Mouse (Mus musculus): ENCODE results near the gene Bcat1.

DNA sequence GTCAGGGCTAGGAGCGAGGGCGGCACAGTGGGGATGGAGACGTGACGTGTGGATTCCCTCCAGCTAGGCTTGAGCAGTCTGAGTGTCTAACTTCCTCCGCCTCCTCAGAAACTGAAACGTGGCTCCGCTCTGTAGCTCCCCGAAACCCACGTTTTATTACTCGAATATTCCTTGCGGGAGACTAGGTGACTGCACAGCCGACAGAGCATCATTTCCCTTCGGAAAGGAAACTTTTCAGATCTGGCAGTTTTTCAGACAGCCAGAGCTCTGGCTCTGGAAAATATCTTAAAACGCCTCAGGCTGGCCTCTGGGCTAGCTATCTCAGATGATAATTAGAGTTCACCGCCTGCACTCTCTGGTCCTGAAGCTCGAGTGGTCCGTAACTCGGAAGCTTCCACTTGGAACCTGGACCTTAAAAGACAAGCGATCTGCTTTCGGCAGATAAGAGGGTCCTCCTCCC, 866 bp downstream of the Bcat1 start:
- no peak for TF ChIP-seq CEBPB (IDR thresholded peaks at IDR 0.05; ENCODE audit: insufficient read depth, poor library complexity, severe bottlenecking)
- no peak for TF ChIP-seq MAX (IDR thresholded peaks at IDR 0.05; ENCODE audit: low read depth)
- TF ChIP-seq SRF (IDR thresholded peaks at IDR 0.05; ENCODE audit: control insufficient read depth, insufficient read length, low read depth): no peak
- TF ChIP-seq POLR2A (IDR thresholded peaks at IDR 0.05; ENCODE audit: insufficient read length, low read depth): peak; percentile 48
- TF ChIP-seq USF1 (IDR thresholded peaks at IDR 0.05; ENCODE audit: low read depth): no peak
- TF ChIP-seq REST (IDR thresholded peaks at IDR 0.05; ENCODE audit: insufficient read depth, insufficient read length): no peak
- TF ChIP-seq E2F4 (IDR thresholded peaks at IDR 0.05; ENCODE audit: insufficient read depth): no peak
- no peak for TF ChIP-seq TCF12 (IDR thresholded peaks at IDR 0.05; ENCODE audit: insufficient read depth, poor library complexity, severe bottlenecking)
- TF ChIP-seq POLR2AphosphoS2 (IDR thresholded peaks at IDR 0.05; ENCODE audit: insufficient read length, low read depth): no peak
- TF ChIP-seq MYOD1 (IDR thresholded peaks at IDR 0.05; ENCODE audit: control insufficient read depth in 1 of 3, insufficient read length in 2 of 3, low read depth in 2 of 3): no peak
- no peak for TF ChIP-seq MYOG (IDR thresholded peaks at IDR 0.05; ENCODE audit: control insufficient read depth in 1 of 3, insufficient read depth in 1 of 3, insufficient read length in 2 of 3, low read depth in 2 of 3)
- no peak for TF ChIP-seq TCF3 (IDR thresholded peaks at IDR 0.05; ENCODE audit: insufficient read length, low read depth)

Data from myocyte (in vitro differentiated cells).